Mouse (Mus musculus): ENCODE measurements around the gene Fnip2. TPM values are rescaled to one million over a fixed set of nuclear protein-coding genes. Genes with fewer than 3 reads are reported as not detected.

The Fnip2 gene
- total RNA-seq, 2 experiments from 2014 or later, result 17.8 to 19.4 TPM

DNA sequence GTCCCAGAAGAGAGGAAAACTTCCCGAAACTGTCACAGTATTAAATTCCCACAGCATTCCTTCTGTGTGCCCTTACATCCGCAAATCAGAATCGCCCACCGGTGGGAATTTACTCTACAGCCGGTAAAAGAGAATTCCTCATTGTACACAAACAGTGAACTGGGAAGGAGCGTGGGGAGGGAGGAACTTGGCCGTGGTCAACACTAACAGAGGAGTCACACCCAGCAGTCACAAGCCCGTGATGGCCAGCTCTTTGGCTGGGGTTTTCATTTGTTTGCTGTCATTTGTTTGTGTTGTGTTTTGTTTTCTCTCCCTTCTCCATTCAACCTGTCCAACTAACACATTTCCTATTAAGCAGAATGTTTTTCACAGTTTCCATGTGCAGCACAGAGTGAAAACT lies 39.7 kb downstream of the Fnip2 start:
- DNase-seq, result peak; percentile 32

GRCm38 (mm10) chr3:79527521-79527920 lies 40.1 kb downstream of the Fnip2 start:
- no peak for DNase-seq

DNA sequence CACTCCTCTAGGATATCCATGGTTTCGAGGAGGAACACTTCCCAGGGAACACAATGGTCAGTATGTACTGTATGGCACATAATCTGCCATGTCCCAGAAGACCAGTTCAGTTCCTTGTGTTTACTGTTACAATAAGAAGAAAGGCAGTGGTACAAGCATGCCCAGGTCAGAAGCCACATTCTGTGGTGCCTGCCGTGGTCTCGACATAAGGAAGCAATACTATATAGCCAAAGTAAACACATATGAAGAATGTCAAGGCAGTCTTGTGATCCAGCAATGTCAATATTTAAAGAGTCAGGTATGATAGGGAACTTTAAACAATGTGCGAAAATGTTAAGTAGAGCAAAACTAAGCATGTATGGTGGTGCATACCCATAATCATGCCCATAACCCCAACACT lies 44.2 kb downstream of the Fnip2 start:
- DNase-seq, result no peak

DNA sequence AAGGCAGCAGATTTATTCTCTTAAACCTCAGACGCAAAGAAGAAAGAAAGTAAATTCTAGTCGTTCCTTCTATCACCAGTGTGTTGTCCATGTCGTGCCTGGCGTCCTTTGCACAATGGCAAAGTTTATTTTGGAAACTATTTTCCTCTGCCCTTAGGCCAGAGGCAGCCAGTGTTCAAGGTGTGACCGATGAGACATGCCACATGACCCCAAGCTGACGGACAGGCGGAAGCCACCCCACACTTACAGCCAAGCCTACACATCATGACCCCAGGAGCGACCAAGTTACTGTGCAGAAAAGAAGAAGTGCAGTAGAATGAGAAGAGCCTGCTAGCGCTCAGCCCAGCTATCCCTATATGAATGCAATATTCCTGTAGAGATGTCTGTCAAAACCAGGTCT lies 47.7 kb downstream of the Fnip2 start:
- DNase-seq, result peak; percentile 23

DNA sequence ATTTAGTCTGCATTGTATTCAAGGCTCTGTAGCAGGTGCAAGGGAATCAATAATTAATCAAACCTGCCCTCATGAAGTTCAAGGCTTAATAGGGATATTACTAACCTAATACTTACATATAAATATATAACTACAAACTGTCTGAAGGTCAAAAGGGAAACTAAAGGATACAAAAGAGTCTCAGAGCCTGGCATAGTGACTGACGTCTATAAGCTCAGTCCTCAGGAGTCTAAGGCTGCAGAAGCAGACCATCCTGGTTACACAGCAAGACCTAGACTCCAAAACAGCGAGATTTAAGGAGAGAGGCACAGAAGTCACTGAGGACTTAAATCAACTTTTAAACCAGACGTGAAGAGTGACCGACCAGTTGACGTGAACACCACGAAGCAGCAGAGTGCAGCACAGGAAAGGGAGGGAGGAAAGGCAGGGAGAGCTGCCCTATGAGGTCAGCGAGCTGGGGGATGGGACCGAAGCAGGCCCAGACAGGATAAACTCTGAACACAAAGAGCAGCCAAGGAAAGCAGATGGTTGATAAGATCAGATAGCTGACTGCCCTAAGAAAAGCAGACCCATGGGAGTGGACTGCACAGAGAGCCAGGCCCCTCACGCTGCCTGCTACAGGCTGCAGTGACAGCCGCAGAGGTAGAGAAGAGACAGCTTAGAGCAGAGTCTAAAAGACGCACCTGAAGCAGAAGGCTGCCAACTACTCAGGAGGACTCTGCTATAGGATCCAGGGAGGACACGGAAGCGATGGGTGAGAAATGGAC lies 48.7 kb downstream of the Fnip2 start:
- peak; percentile 63 for DNase-seq

DNA sequence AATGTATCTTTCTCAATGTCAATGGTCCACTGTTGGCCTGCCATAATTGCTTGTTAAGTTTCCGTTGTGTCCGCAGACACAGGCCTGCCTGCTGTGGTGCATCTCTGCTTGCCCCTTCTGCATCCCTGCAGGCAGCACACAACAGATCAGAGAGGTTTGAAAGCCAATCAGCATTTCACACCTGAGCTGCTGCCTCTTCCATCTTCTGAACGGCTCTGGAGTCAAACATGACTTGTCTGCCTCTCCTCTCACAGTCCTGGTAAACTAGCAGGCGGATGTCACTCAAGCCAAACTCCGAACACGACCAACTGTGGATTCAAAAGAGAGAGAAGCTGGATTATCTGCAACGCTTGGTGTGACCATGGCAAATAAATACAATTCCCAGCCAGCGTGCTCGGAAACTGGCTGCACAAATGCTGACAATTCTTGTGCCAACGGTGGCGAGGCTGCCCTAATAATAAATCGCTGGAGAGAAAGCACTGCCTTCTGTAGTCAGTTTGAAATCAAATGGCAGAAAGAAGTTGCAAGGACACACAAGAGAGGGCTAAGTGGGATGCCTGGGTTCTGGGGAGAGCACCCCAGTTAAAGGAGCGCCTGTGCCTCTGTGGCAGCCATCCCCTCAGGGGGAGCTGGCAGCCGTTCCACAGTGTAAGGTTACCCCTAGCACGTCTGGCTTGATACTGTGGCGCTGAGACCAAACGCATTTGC lies 49.6 kb downstream of the Fnip2 start:
- DNase-seq, result no peak

DNA sequence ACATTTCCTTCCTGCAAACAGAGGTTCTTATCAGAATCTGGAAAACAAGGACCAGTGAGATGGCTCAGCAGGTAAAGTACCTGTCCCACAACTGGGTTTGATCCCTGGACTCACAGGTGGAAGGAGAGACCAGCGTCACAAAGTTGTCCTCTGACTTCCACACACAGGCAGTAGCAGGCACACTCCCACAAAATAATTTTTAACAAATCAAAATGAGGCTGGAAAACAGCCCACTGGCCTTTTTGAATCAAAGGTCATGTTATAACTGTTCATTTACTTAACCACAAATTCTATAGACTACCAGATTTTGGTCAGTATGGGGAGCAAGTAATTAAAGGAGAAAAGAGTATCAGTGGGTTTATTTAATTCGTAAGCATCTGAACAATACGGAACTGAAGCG lies 50.6 kb downstream of the Fnip2 start:
- DNase-seq, result no peak

GRCm38 (mm10) chr3:79516099-79516920 lies 51.3 kb downstream of the Fnip2 start:
- peak; percentile 45 for DNase-seq

DNA sequence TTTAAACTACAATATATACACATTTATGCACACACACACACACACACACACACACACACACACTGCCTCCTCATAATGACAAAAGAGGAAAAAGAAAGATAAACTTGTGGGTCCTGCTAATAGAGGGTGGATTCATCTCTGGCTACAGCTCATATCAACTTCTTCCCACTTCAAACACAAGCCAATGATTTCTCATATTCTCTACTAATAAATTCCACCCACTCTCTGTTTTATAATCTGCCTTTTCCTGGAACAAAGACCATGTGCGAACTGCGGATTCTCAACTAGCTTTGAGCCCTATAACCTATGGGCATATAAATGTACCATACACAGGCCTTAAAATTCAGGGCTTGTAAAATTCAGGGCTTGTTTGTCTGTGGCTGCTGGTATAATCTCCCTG lies 53.3 kb downstream of the Fnip2 start:
- DNase-seq, result no peak

GRCm38 (mm10) chr3:79501166-79501728 lies 66.3 kb downstream of the Fnip2 start:
- no peak for DNase-seq

GRCm38 (mm10) chr3:79500279-79500678 lies 67.3 kb downstream of the Fnip2 start:
- DNase-seq, result peak; percentile 24

GRCm38 (mm10) chr3:79496668-79497067 lies 70.9 kb downstream of the Fnip2 start:
- no peak for DNase-seq

DNA sequence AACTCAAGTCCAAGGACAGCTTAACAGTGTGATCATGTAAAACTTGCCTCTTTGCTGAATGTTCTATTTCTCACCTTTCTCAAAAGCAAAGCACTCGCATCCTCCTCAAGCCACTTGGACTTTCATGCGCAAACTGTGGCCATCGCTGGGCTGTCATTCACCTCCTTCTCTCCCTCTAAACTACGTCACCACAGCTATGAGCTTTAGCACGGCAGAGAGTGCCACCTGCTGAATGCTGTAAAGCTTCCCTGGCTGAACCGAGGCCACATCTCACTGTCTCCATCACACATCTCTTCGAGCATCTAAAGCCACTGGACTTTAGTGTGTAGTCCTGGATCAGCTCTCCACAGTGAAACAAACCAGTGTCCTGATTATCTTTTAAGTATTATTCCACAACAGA lies 72.4 kb downstream of the Fnip2 start:
- peak; percentile 43 for DNase-seq

GRCm38 (mm10) chr3:79494028-79494427 lies 73.6 kb downstream of the Fnip2 start:
- DNase-seq, result peak; percentile 22

DNA sequence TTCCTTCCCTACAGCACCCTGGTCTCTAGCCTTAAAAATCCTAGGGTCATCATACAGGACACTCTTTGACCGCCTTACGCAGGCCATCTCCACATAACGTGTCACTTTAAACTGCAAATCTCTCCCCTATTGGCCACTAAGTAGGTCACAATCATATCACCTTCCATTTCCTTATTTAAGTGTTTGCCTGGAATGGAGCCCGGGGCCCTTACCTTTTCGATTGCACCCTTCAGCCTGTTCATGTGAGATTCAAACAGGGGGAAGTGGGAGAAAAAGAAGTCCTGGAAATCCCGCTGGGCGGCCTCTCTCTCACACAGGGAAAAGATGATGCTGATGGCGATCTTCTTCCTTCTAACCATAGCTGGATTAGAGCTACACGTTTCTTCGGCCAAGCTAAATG lies 74.5 kb downstream of the Fnip2 start:
- no peak for DNase-seq

GRCm38 (mm10) chr3:79491614-79492013 lies 76.0 kb downstream of the Fnip2 start:
- DNase-seq, result no peak

DNA sequence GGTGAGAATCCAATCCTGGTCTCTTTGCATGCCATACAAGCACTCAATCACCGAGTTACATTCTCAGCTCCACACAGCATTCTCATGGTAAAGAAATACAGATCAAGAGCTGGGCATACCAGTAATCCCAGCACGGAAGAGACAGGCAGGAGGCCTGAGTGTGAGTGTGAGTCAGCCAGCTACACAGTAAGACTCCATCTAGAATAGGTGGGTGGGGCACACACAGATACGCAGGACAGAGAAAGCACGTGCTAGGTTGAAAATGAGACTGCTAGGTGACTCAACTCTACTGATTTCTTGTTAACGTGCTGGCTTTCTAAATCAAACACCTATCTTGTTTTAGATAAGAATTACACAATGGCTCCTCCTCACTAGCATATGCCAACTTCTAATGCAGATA lies 77.5 kb downstream of the Fnip2 start:
- DNase-seq, result no peak

- DNase-seq, result no peak
Measured at GRCm38 (mm10) chr3:79488025-79488424, 79.6 kb downstream of the Fnip2 start.

DNA sequence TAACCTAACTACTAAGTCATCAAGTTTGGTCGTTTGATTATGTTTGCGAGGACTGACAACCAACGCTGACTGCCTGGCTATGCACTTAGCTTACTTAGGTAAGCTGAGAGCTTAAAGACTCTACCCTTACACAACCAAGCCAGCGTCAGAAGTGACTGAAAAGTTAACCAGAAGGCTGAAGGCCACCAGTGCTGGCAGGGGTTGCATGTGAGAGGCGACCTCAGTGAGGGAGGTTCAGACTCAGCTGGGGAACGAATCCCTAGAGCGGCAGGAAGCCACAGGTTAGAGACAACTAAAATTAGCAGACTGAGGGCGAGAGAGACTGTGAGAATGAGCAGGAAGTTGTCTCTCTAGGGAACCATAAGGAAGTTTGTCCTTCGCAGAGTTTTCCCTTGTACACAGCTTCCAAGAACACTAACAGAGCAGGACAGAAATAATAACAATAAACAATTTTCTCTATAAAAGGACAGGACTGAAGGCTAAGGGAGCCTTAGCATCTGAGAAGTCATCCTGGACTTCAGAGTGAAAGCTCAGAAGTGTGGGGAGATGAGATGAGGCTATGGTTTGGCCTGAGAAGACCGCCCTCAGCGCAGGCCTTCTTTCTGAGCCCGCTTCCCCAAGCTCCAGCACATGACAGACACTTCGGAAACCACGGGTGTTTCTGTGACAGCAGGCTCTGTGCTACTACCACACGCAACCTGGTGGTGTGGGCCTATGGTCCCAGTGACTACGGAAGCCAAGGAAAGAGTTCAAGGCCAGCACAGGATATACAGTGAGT lies 83.1 kb downstream of the Fnip2 start:
- DNase-seq, result no peak

GRCm38 (mm10) chr3:79478880-79479279 lies 88.7 kb downstream of the Fnip2 start:
- DNase-seq, result no peak

DNA sequence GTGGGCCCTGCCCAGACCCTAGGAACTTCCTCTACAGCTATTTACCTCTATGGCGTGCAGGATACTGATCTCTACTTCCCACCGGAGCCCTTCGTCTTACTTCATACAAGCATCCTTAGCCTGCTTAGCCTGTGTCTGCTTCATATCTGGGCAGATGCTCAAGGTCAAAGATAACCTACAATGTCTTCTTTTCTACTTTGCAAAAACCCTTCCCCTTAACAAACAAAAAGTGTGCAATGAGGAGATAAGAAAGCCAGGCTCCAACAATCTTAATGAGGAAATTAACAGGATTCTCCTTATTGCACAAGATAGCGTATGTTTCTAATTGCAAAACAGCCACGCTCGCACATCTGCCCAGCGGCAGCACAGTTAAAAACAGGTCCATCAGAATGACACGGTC lies 89.2 kb downstream of the Fnip2 start:
- DNase-seq, result no peak

- no peak for DNase-seq
Measured at GRCm38 (mm10) chr3:79475980-79476379, 91.6 kb downstream of the Fnip2 start.
